Mouse (Mus musculus) intestine, embryonic 15.5 days (tissue): ENCODE data around the gene Gprc5d. TPM values are rescaled to one million over a fixed set of nuclear protein-coding genes. Genes with fewer than 3 reads are reported as not detected.

Source experiments
- ATAC-seq: fragments of 200-750 bp; cut with Nextera tagmentation; 2 replicates; pipeline ENCODE4 v1.8.0; 2017; ENCODE audit warnings: moderate TSS enrichment, moderate library complexity
- H3K27ac ChIP-seq: fragments of 300-500 bp; sonication (generic); 2 replicates; pipeline ENCODE4 v1.5.1; 2015; ENCODE audit warnings: mild to moderate bottlenecking, inconsistent platforms
- H3K27me3 ChIP-seq: fragments of 300-500 bp; sonication (generic); replicated peaks from 2 replicates; pipeline ENCODE4 v1.6.1; 2015; ENCODE audit warnings: inconsistent platforms
- H3K36me3 ChIP-seq: fragments of 300-500 bp; sonication (generic); 2 replicates; pipeline ENCODE4 v1.6.1; 2015; ENCODE audit warnings: inconsistent platforms
- H3K4me1 ChIP-seq: fragments of 300-500 bp; sonication (generic); replicated peaks from 2 replicates; pipeline ENCODE4 v1.6.1; 2015; ENCODE audit warnings: inconsistent platforms
- H3K4me2 ChIP-seq: fragments of 300-500 bp; sonication (generic); replicated peaks from 2 replicates; pipeline ENCODE4 v1.6.1; 2015; ENCODE audit warnings: mild to moderate bottlenecking, inconsistent platforms
- H3K4me3 ChIP-seq: fragments of 300-500 bp; sonication (generic); replicated peaks from 2 replicates; pipeline ENCODE4 v1.5.1; 2015; ENCODE audit warnings: inconsistent platforms
- H3K9ac ChIP-seq: fragments of 300-500 bp; sonication (generic); 2 replicates; pipeline ENCODE4 v1.6.1; 2015; ENCODE audit warnings: inconsistent platforms
- H3K9me3 ChIP-seq: fragments of 300-500 bp; sonication (generic); 2 replicates; pipeline ENCODE4 v1.6.1; 2016; ENCODE audit warnings: inconsistent platforms
- WGBS: fragments of 180-500 bp; shearing (Covaris S2); methylation state at CpG from one replicate; pipeline ENCODE4 v1.1.7; 2015; 5-methylcytosine and 5-hydroxymethylcytosine counted together
- polyA plus RNA-seq: library from polyadenylated mRNA; unstranded; fragments of >200 nt; fragmentation: Nextera tagmentation; extraction: Ambion mirVana; gene quantifications from 2 replicates; pipeline ENCODE4 v1.2.1, GENCODE M21; 2015

Gene Gprc5d
- polyA plus RNA-seq, 1 experiment from 2014 or later = not detected

DNA sequence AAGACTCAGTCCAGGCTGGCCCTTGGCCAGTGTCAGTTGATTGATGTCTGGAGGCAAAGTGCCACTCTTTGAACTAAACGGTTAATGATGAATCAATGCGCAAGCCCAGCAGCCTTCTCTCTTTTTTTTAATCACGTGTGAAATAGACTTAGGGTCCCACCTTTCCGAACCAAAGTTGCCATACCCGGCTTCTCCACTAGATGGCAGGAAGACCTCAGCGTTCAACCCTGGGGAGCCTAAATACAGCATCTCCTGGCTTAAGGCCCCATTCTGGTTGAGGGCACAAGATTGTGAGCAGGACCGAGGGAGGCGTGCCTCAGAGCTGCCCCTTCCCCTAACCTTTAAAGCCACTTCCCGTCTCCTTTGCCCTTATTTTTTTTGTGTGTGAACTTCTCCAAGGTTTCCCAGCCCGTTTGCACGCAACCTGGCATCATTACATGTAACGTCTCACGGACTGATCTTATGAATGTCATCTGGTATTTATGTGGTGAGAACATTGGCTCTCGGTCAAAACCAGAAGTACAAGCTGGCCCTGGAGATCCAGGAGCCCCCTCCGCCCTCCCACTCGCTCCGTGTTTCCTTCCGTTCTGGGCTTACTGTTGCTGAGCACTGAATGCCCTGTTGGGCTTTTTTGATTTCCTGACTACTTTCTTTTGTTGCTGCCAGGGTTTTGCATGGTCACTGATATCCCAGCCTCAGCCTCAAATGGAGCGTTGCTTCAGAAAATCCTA is 30.2 kb downstream of the Gprc5d start:
- no peak overlapping the region for H3K4me3 ChIP-seq
- H3K4me2 ChIP-seq = peak overlapping the region; percentile 46
- no peaks in the 10 kb centered on the region for H3K4me1 ChIP-seq
- H3K27me3 ChIP-seq = no peaks in the 10 kb centered on the region
- H3K9me3 ChIP-seq = no peaks in the 10 kb centered on the region
- 0 out of 2 replicates have a peak, but pooled peaks cover 4% of the 10 kb centered on the region for H3K36me3 ChIP-seq
- ATAC-seq = peak; percentile 80
- no peak overlapping the region for H3K27ac ChIP-seq
- WGBS = 30% methylated on average over 19 of the region's 19 CpGs
- H3K9ac ChIP-seq = no peak overlapping the region

- H3K36me3 ChIP-seq = 0 out of 2 replicates have a peak, but pooled peaks cover 4% of the 10 kb centered on the region
- H3K4me3 ChIP-seq = no peak overlapping the region
- no peaks in the 10 kb centered on the region for H3K4me1 ChIP-seq
- no peak overlapping the region for H3K9ac ChIP-seq
- no peak overlapping the region for H3K27ac ChIP-seq
- H3K9me3 ChIP-seq = no peaks in the 10 kb centered on the region
- H3K4me2 ChIP-seq = no peak overlapping the region
- ATAC-seq = no peak
- WGBS = 89% methylated on average over 1 of the region's 1 CpGs
- no peaks in the 10 kb centered on the region for H3K27me3 ChIP-seq
These were observed 32.4 kb downstream of the Gprc5d start for GRCm38 (mm10) chr6:135085703-135086102.

- ATAC-seq = no peak
- no peaks in the 10 kb centered on the region for H3K27me3 ChIP-seq
- no peak overlapping the region for H3K9ac ChIP-seq
- no peak overlapping the region for H3K4me2 ChIP-seq
- no peaks in the 10 kb centered on the region for H3K4me1 ChIP-seq
- H3K4me3 ChIP-seq = no peak overlapping the region
- 0 out of 2 replicates have a peak, but pooled peaks cover 4% of the 10 kb centered on the region for H3K36me3 ChIP-seq
- 70% methylated on average over 10 of the region's 10 CpGs for WGBS
- no peaks in the 10 kb centered on the region for H3K9me3 ChIP-seq
- H3K27ac ChIP-seq = no peak overlapping the region
These were observed 34.0 kb downstream of the Gprc5d start for GRCm38 (mm10) chr6:135083991-135084502.

DNA sequence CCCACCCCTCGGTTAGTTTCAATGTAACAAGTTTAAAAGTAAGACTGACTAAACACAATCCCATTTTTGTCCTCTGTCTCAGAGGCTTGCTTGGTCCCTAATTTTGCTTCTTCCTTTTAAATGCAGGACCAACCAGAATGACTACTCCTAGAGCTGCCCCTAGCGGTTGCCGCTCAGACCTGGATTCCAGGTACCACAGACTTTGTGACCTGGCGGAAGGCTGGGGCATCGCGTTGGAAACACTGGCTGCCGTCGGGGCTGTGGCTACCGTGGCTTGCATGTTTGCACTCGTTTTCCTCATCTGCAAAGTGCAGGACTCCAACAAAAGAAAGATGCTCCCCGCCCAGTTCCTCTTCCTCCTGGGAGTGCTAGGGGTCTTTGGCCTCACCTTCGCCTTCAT is 39.7 kb downstream of the Gprc5d start:
- Histone ChIP-seq H3K27me3 (no peaks in the 10 kb centered on the region), H3K36me3 (no peaks in the 10 kb centered on the region), H3K9me3 (no peaks in the 10 kb centered on the region), H3K4me3 (no peak overlapping the region), H3K27ac (no peak overlapping the region), H3K9ac (no peak overlapping the region), H3K4me1 (no peaks in the 10 kb centered on the region), H3K4me2 (no peak overlapping the region)
- 42% methylated on average over 12 of the region's 12 CpGs for WGBS
- ATAC-seq = no peak

DNA sequence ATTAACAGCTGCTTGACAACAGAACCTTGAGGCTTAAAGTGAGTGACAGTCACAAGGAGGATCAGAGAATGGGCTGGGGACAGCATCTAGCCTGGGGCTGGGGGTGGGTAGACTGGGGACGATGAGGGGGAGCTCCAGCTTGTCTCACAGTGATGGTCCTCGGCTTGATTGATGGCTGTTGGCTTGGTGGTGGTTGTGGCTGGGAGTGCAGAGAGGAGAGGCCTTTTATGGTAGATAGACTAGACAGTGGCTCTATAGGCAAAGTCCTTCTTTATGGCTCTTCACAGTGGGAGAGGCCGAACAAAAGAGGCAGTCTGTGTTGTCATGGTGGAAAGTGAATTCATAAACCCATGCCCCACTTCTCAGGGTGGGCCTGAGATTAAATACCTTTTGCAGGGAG is 41.9 kb downstream of the Gprc5d start:
- peak; percentile 72 for ATAC-seq
- H3K27me3 ChIP-seq = no peaks in the 10 kb centered on the region
- WGBS = 44% methylated on average over 3 of the region's 3 CpGs

DNA sequence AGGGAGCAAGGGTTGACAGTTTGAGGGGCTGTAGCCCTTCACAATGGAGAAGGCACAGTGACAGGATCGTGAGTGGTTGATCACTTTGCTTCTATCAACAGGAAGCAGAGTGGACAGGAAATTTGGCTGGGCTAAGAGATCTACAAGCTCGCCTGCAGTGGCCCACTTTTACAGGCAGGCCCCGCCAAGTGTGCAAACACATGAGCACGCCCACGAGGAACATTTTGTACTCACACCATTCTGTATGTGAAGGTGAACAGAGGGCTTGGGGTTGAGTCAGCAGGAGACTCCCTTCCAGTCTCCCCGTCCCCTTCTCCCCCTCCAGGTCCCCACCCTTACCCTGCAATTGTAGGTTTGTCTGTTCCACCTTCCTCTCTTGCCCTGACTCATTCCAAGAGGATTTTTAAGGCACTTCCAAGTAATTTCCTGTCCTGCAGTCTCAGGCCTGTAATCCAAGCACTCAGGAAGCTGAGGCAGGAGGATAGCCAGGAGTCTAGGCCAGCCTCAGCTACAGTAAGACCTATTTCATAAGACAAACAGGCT is 43.6 kb downstream of the Gprc5d start:
- no peak overlapping the region for H3K9ac ChIP-seq
- H3K4me2 ChIP-seq = no peak overlapping the region
- ATAC-seq = no peak
- H3K4me3 ChIP-seq = no peak overlapping the region
- H3K27me3 ChIP-seq = no peaks in the 10 kb centered on the region
- no peaks in the 10 kb centered on the region for H3K36me3 ChIP-seq
- H3K27ac ChIP-seq = no peak overlapping the region
- H3K4me1 ChIP-seq = no peaks in the 10 kb centered on the region
- 60% methylated on average over 6 of the region's 6 CpGs for WGBS
- H3K9me3 ChIP-seq = no peaks in the 10 kb centered on the region

More for the DNA sequence above, 41.9 kb downstream of the Gprc5d start:
- Histone ChIP-seq H3K27ac (no peak overlapping the region), H3K4me3 (no peak overlapping the region), H3K9ac (no peak overlapping the region), H3K36me3 (no peaks in the 10 kb centered on the region), H3K4me2 (no peak overlapping the region), H3K9me3 (no peaks in the 10 kb centered on the region), H3K4me1 (no peaks in the 10 kb centered on the region)

- H3K4me3 ChIP-seq = no peak overlapping the region
- H3K27me3 ChIP-seq = no peaks in the 10 kb centered on the region
- peaks cover 8% of the 10 kb centered on the region; the same call in 1 of the 2 replicates for H3K4me1 ChIP-seq
- H3K36me3 ChIP-seq = no peaks in the 10 kb centered on the region
- no peak overlapping the region for H3K27ac ChIP-seq
- 69% methylated on average over 2 of the region's 2 CpGs for WGBS
- H3K9ac ChIP-seq = no peak overlapping the region
- no peak overlapping the region for H3K4me2 ChIP-seq
- H3K9me3 ChIP-seq = no peaks in the 10 kb centered on the region
- ATAC-seq = no peak
These were observed 47.7 kb downstream of the Gprc5d start for GRCm38 (mm10) chr6:135070347-135070746.

DNA sequence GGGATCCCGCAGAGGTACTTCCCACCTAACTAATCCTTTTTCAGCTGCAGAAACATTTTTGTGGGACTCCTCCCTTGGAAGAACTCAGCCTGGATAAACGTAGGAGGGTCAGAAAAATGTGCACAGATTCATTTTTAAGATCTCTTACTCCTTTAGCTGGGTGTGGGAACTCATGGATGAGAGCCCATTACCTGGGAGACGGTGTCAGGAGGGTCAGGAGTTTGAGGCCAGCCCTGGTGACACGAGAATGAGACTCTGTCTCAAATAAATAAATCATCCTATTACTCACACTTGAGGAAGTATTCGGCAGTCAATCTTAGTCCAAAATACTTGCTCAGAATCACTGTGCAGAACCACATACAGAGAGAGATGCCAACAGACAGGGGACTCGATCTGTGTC is 48.2 kb downstream of the Gprc5d start:
- Histone ChIP-seq H3K9me3 (no peaks in the 10 kb centered on the region), H3K9ac (no peak overlapping the region), H3K27me3 (no peaks in the 10 kb centered on the region), H3K4me1 (peaks cover 12% of the 10 kb centered on the region), H3K36me3 (no peaks in the 10 kb centered on the region), H3K4me2 (no peak overlapping the region), H3K4me3 (no peak overlapping the region), H3K27ac (no peak overlapping the region)
- ATAC-seq = no peak
- WGBS = 62% methylated on average over 6 of the region's 6 CpGs

- no peaks in the 10 kb centered on the region for H3K27me3 ChIP-seq
These were observed 49.9 kb downstream of the Gprc5d start for GRCm38 (mm10) chr6:135068221-135068620.

DNA sequence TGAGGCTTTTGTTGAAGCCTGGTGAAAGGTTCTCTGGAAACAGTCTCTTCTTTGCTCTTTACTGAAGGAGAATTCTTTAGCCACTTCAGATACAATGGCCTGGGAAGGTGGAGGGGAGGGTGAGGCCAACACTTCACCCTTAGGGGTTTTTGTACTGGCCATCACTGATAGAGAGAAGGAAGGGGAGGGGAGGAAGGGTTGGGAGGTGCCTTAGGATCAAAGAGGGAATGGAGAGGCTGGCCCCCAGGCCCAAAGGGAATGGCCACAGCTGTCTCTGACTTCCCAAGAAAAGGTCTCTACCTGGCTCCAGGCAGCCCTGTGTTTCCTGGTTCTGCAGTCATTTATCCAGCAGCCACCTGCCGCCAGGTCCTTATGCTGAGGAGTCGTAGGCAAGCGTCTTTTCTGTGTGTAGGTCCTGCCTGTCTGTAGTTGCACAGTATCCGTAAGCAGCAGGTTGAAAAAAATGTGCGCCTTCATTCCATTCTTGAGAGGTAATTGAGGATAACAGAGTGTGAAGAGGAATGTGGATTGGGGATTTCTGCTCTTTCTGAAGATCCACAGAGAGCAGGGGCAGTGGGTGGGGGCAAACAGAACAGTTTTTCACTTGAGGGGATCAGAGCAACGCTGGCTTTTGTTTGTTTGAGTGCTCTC is 51.2 kb downstream of the Gprc5d start:
- Histone ChIP-seq H3K36me3 (no peaks in the 10 kb centered on the region), H3K4me2 (peak overlapping the region; percentile 39), H3K27ac (no peak overlapping the region), H3K9ac (no peak overlapping the region), H3K27me3 (no peaks in the 10 kb centered on the region), H3K9me3 (no peaks in the 10 kb centered on the region), H3K4me3 (peak overlapping the region; percentile 18; the same call in 1 of the 2 replicates), H3K4me1 (peaks cover 14% of the 10 kb centered on the region)
- WGBS = 35% methylated on average over 6 of the region's 6 CpGs
- no peak for ATAC-seq

More at GRCm38 (mm10) chr6:135068221-135068620, 49.9 kb downstream of the Gprc5d start:
- Histone ChIP-seq H3K4me3 (no peak overlapping the region), H3K36me3 (no peaks in the 10 kb centered on the region), H3K27ac (no peak overlapping the region), H3K9me3 (no peaks in the 10 kb centered on the region), H3K4me2 (no peak overlapping the region), H3K4me1 (peaks cover 14% of the 10 kb centered on the region), H3K9ac (no peak overlapping the region)
- no peak for ATAC-seq
- WGBS = 75% methylated on average over 5 of the region's 5 CpGs

DNA sequence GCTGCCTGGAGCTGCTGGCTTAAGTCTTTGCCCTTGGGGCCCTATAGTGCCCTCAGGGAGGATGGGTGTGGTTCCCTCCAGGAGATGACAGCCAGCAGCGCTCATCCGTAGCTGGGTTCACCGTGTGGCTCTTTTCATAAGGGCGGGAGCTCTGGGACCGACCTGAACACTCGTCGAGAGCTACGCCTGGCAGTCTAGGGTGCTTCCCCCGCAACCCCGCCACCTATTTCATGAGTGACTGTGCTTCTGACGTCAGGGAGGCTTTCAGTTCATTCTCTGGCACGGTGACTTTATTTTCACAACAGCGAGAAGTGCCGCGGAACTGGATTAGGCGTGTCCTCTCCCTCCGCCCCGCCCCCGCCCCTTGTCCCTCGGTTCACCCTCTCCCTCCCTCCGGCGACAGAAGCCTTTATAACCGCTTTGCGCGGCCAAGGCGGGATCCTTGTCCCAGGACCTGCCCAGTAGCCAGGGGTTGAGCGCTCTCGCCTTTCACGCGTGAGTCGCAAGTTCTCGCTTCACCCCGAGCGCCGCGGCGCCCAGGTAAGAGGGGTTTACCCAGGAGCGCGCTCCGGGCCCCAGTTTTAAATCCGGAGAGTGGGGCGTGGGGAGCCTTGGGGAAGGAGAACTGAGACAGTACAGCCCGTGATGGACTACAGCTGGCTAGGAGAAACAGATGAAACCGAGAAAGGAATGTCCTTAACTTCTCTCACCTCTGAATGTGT is 52.7 kb downstream of the Gprc5d start, which contains the start of gene Gprc5a:
TSS of gene Gprc5a (plus strand) at position 416 of the 722 bp plus-strand sequence.
- H3K4me2 ChIP-seq = peak within 1 kb of the TSS; percentile 89
- no peaks in the 10 kb centered on the region for H3K9me3 ChIP-seq
- under 1% methylated on average over 44 of the region's 44 CpGs for WGBS
- H3K27me3 ChIP-seq = no peaks in the 10 kb centered on the region
- ATAC-seq = peak; percentile 93
- peak within 1 kb of the TSS; percentile 52 for H3K4me3 ChIP-seq
- H3K27ac ChIP-seq = peak within 1 kb of the TSS; percentile 48; the same call in 1 of the 2 replicates
- peak within 1 kb of the TSS; percentile 51 for H3K9ac ChIP-seq
- peaks cover 14% of the 10 kb centered on the region for H3K4me1 ChIP-seq
- H3K36me3 ChIP-seq = no peaks in the 10 kb centered on the region

- no peak for ATAC-seq
- Histone ChIP-seq H3K4me2 (peak overlapping the region; percentile 89), H3K36me3 (no peaks in the 10 kb centered on the region), H3K27ac (peak overlapping the region; percentile 48; the same call in 1 of the 2 replicates), H3K27me3 (no peaks in the 10 kb centered on the region), H3K9me3 (no peaks in the 10 kb centered on the region), H3K4me3 (no peak overlapping the region), H3K9ac (no peak overlapping the region; the same call in 1 of the 2 replicates), H3K4me1 (peaks cover 14% of the 10 kb centered on the region)
- WGBS = 82% methylated on average over 12 of the region's 12 CpGs
These were observed 53.5 kb downstream of the Gprc5d start for GRCm38 (mm10) chr6:135064621-135065020.
